Mouse (Mus musculus) hindbrain, embryonic 16.5 days (tissue): ENCODE data around the gene Elf1. TPM values are rescaled to one million over a fixed set of nuclear protein-coding genes. Genes with fewer than 3 reads are reported as not detected.
"Not testable (repeated sequence)": the region's sequence is repeated elsewhere in the genome, so short reads cannot be mapped to it uniquely, and the experiment has no call there.

Source experiments
- ATAC-seq: fragments of 200-750 bp; cut with Nextera tagmentation; 2 replicates; pipeline ENCODE4 v1.8.0; 2017; ENCODE audit warnings: moderate TSS enrichment, moderate library complexity
- H3K27ac ChIP-seq: fragments of 300-500 bp; sonication (generic); 2 replicates; pipeline ENCODE4 v1.5.1; 2014; ENCODE audit warnings: low read depth, mild to moderate bottlenecking, control low read depth, low read length, moderate library complexity
- H3K27me3 ChIP-seq: fragments of 300-500 bp; sonication (generic); replicated peaks from 2 replicates; pipeline ENCODE4 v1.6.1; 2014; ENCODE audit warnings: low read length; ENCODE audit not compliant: control insufficient read depth, insufficient read depth
- H3K36me3 ChIP-seq: fragments of 300-500 bp; sonication (generic); 2 replicates; pipeline ENCODE4 v1.6.1; 2014; ENCODE audit warnings: mild to moderate bottlenecking, low read length, moderate library complexity, mixed read lengths; ENCODE audit not compliant: control insufficient read depth, insufficient read depth
- H3K4me1 ChIP-seq: fragments of 300-500 bp; sonication (generic); 2 replicates; pipeline ENCODE4 v1.6.1; 2014; ENCODE audit warnings: low read depth, low read length; ENCODE audit not compliant: control insufficient read depth, insufficient read depth
- H3K4me2 ChIP-seq: fragments of 300-500 bp; sonication (generic); 2 replicates; pipeline ENCODE4 v1.6.1; 2014; ENCODE audit warnings: mild to moderate bottlenecking, low read length, control low read depth, moderate library complexity
- H3K4me3 ChIP-seq: fragments of 300-500 bp; sonication (generic); 2 replicates; pipeline ENCODE4 v1.5.1; 2014; ENCODE audit warnings: mild to moderate bottlenecking, low read length, control low read depth, moderate library complexity
- H3K9ac ChIP-seq: fragments of 300-500 bp; sonication (generic); 2 replicates; pipeline ENCODE4 v1.6.1; 2014; ENCODE audit warnings: low read depth, mild to moderate bottlenecking, control low read depth, low read length, moderate library complexity
- H3K9me3 ChIP-seq: fragments of 300-500 bp; sonication (generic); 2 replicates; pipeline ENCODE4 v1.6.1; 2014; ENCODE audit warnings: mild to moderate bottlenecking, low read length, moderate library complexity; ENCODE audit not compliant: control insufficient read depth
- WGBS: fragments of 180-500 bp; shearing (Covaris S2); extraction: QIAGEN DNeasy Blood & Tissue Kit; methylation state at CpG from one replicate; pipeline ENCODE4 v1.1.7; 2014; 5-methylcytosine and 5-hydroxymethylcytosine counted together
- polyA plus RNA-seq: library from polyadenylated mRNA; unstranded; fragments of >200 nt; fragmentation: Nextera tagmentation; extraction: Ambion mirVana; gene quantifications from 2 replicates; pipeline ENCODE4 v1.2.1, GENCODE M21; 2015

The Elf1 gene
- polyA plus RNA-seq, 1 experiment from 2014 or later: 1.7 TPM

DNA sequence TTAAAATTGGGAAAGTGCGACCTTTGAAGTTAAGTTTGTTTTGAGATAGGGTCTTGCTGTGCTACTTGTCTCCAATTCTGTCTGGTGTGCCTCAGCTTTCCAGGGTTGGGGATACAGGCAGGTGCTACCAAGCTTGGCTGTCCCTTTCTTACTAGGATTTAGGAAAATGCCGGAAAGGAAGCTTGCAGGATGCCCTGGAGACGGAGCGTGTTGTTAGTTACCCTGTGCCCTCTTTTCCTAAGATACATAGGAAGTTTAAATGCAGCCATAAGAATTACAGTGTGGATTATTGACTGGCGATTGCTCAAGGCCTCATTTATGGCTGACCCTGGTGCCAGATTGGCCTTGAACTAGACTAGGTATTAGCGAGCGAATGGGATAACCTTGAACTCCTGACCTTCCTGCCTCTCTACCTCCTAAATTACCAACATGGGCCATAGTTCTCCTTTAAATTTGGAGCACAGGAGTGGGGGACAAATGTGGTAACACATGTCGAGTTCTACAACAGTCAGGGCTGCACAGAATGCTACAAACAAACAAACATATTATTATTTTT, 36.3 kb downstream of the Elf1 start:
- no peaks in the 10 kb centered on the region for H3K27me3 ChIP-seq
- no peak overlapping the region for H3K4me2 ChIP-seq
- H3K9me3 ChIP-seq: no peaks in the 10 kb centered on the region
- no peak for ATAC-seq
- H3K36me3 ChIP-seq: no peaks in the 10 kb centered on the region
- no peaks in the 10 kb centered on the region for H3K4me1 ChIP-seq
- H3K9ac ChIP-seq: no peak overlapping the region
- 88% methylated on average over 8 of the region's 8 CpGs for WGBS
- no peak overlapping the region for H3K4me3 ChIP-seq
- H3K27ac ChIP-seq: no peak overlapping the region

DNA sequence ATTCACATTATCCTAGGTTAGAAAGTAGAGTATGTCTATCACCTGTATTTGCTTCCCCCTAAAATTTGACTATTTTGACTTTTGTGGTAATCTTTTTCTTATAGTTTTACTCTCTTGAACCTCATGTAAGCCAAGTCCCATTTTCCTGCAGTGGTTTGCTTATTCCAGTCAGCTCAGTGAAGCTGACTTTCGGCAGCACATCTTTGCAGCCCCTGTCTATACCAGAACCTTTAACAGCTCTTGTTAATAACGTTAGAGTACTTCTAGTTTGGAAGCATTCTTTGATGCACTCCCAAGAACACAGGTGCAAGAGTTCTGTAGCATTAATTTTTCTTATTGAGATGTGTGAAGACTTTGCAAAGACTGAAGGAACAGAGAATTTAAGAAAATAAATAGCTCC, 37.1 kb downstream of the Elf1 start:
- Histone ChIP-seq H3K4me1 (no peaks in the 10 kb centered on the region), H3K4me3 (no peak overlapping the region), H3K4me2 (no peak overlapping the region), H3K36me3 (no peaks in the 10 kb centered on the region), H3K27me3 (no peaks in the 10 kb centered on the region), H3K27ac (no peak overlapping the region), H3K9me3 (no peaks in the 10 kb centered on the region), H3K9ac (no peak overlapping the region)
- WGBS: 84% methylated on average over 2 of the region's 2 CpGs
- ATAC-seq: no peak

DNA sequence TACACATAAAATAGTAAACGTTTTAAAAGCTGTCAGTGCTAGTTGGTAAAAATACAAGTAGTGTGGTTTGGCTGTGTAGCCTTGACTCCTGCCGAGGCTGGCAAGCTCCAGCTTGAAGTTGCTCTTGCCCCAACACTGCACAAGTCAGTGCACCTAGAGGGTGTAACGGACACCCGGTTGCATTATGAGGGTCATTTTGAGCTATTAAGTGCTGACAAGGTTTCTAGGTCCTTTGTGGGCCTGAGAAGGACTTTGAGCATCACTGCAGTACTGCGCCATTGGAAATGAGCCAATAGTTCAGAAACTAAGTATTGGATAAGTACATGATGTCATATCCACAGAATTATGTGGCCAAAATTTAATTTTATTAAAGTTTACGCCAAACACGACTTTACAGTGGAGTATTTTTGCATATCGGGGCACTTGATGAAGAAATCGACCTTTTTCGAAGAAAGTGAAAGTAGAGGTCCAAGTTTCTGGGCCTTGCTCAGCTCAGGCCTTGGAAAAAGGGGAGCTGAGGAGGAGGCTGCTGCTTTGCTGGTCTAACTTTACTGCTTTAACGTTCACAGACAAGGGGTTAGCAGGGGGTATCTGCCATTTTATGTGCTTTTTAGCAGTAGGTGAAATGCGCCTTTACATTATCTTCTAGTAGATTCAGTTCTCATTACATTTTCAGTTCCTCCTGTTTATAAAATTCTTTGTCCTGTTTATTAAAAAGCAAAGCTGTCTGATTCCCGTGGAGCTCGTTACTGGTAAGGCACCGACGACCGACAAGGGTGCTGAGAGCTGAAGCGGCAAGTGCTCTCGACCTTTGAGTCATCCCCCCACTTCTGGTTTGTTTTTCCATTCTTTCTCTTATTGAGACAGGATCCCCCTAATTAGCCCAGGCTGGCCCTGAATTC, 38.0 kb downstream of the Elf1 start:
- Histone ChIP-seq H3K4me1 (no peaks in the 10 kb centered on the region), H3K4me2 (no peak overlapping the region), H3K27ac (no peak overlapping the region), H3K36me3 (no peaks in the 10 kb centered on the region), H3K9ac (no peak overlapping the region; the same call in 1 of the 2 replicates), H3K4me3 (no peak overlapping the region), H3K27me3 (no peaks in the 10 kb centered on the region), H3K9me3 (no peaks in the 10 kb centered on the region)
- no peak for ATAC-seq
- WGBS: 75% methylated on average over 19 of the region's 19 CpGs

DNA sequence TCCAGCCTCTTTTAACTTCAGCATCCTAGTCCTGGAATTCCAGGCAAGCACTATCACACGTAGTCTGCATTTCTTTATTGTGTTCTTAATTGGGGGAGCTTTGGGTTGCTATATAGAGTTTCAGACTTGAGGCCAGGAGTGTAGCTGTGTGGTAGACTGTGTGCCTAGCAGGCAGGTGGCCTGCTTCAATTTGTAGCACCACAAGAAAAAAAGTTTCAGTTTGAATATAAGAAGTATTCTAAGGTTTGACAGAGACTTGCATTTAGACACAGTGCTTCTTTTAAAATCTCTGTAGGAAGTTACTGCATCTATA, 38.6 kb downstream of the Elf1 start:
- ATAC-seq: no peak
- H3K9ac ChIP-seq: no peak overlapping the region
- no peaks in the 10 kb centered on the region for H3K4me1 ChIP-seq
- H3K27ac ChIP-seq: no peak overlapping the region
- H3K9me3 ChIP-seq: no peaks in the 10 kb centered on the region
- 76% methylated on average over 1 of the region's 1 CpGs for WGBS
- H3K27me3 ChIP-seq: no peaks in the 10 kb centered on the region
- no peak overlapping the region for H3K4me3 ChIP-seq
- no peak overlapping the region for H3K4me2 ChIP-seq
- no peaks in the 10 kb centered on the region for H3K36me3 ChIP-seq

DNA sequence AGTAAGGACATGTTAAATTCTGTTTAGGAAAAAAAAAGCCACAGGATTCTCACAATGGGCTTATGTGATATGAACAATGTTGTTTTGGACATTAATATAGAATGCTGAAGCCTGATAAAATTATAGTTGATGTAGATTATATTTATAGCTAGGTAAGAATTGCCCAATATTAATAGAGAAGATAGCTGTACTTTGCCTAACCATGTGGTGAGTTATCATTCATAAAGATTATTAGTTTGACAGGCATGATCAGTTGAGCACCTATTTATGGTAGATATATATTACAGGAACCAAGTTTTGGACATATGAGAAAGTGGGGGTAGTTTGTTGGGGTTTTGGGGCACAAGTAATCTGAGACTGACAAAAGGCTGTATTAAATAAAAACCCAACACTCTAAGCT, 39.6 kb downstream of the Elf1 start:
- no peak overlapping the region for H3K4me2 ChIP-seq
- no peaks in the 10 kb centered on the region for H3K27me3 ChIP-seq
- H3K9me3 ChIP-seq: no peaks in the 10 kb centered on the region
- no peak overlapping the region for H3K9ac ChIP-seq
- ATAC-seq: no peak
- H3K4me3 ChIP-seq: no peak overlapping the region
- H3K36me3 ChIP-seq: no peaks in the 10 kb centered on the region
- H3K4me1 ChIP-seq: no peaks in the 10 kb centered on the region
- H3K27ac ChIP-seq: no peak overlapping the region

DNA sequence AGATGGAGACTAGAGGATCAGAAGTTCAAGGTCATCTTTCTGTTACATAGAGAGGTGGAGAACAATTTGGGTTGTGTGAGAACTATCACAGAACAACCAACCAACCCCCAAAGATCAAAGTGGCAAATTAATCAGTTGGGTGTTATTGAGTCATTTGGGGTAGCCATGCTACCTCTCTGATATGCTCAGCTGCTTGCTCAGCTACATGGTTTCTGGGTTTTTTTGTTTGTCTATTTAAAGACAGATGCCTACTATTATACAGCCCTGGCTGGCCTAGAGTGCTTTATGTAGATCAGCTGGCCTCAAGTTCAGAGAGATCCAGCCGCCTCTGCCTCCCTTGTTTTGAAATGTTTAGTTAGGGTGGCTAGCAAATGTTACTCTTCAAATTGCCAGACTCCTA, 40.1 kb downstream of the Elf1 start:
- Histone ChIP-seq H3K4me1 (no peaks in the 10 kb centered on the region), H3K9me3 (no peaks in the 10 kb centered on the region), H3K27me3 (no peaks in the 10 kb centered on the region), H3K4me3 (no peak overlapping the region), H3K36me3 (no peaks in the 10 kb centered on the region), H3K27ac (no peak overlapping the region), H3K9ac (no peak overlapping the region), H3K4me2 (no peak overlapping the region)
- ATAC-seq: no peak
- WGBS: 82% methylated on average over 1 of the region's 1 CpGs

DNA sequence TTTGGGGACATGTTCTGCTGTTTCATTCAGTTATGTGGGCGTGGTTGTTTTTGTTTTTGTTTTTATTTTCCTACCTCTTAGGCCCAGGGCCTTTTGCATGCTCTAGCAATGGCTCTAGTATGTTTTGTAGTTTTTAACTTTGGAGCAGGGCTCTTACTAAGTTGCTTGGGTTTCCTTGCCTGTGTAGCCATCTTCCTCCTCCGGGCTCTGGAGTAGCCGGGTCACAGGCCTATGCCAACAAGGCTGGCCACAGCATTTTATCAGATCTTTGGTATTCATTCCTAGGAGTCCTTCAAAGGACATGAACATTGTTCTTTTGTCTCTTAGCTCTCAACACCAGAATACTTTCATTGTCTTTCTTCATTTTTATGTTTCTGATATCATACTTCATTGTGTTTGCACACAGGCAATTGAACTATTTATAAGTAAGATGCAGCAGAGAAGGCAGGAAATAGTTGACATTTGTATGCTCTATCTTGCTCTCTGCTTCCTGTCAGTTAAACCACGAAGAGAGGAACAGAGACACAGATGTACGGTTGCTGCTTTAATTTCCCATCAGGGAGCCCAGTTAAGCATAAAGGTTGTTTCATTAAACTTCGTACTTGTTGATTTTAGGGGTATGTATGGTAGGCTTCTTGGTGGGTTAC, 40.6 kb downstream of the Elf1 start:
- Histone ChIP-seq H3K9me3 (no peaks in the 10 kb centered on the region), H3K4me2 (no peak overlapping the region), H3K27me3 (no peaks in the 10 kb centered on the region), H3K36me3 (no peaks in the 10 kb centered on the region), H3K4me1 (no peaks in the 10 kb centered on the region), H3K27ac (no peak overlapping the region), H3K9ac (no peak overlapping the region), H3K4me3 (no peak overlapping the region)
- no peak for ATAC-seq
- WGBS: 78% methylated on average over 6 of the region's 6 CpGs

DNA sequence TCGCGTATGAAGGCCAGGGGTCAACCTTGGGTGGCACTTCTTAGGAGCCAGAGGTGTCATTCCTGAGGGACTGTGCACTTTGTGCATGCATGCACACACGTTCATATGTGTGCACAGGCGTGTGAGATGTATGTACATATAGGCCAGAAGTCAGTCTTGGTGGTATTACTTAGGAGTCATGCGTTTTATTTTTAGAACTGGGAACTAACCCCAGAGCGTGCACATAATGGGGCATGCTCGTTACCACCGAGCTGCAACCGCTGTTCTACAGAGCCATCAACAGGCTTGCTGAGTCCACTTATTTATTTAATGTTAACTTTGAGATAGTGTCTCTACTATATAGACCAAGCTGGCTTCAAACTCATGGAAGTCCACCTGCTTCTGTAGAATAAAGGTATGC, 41.4 kb downstream of the Elf1 start:
- Histone ChIP-seq H3K9me3 (no peaks in the 10 kb centered on the region), H3K4me3 (no peak overlapping the region), H3K4me2 (no peak overlapping the region), H3K4me1 (no peaks in the 10 kb centered on the region), H3K27me3 (no peaks in the 10 kb centered on the region), H3K36me3 (no peaks in the 10 kb centered on the region), H3K27ac (no peak overlapping the region), H3K9ac (no peak overlapping the region)
- ATAC-seq: no peak
- WGBS: 91% methylated on average over 9 of the region's 9 CpGs

DNA sequence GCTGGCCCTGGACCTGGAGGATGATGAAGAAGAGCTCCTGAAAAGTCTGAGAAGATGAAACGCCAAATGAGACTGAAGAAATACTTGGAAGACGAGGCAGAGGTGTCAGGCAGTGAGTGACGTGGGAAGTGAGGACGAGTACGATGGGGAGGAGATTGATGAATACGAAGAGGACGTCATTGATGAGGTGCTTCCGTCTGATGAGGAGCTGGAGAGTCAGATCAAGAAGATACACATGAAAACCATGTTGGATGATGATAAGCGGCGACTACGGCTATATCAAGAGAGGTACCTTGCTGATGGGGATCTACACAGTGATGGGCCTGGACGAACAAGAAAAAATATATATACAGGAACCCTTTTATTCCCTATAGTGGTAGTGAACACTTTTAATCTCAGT, 45.1 kb downstream of the Elf1 start:
- 88% methylated on average over 12 of the region's 12 CpGs for WGBS
- not testable (repeated sequence) for H3K27ac ChIP-seq, H3K4me1 ChIP-seq, H3K4me2 ChIP-seq, H3K9me3 ChIP-seq, H3K9ac ChIP-seq, ATAC-seq, H3K36me3 ChIP-seq, H3K4me3 ChIP-seq, H3K27me3 ChIP-seq
